In the genomic region with DNA sequence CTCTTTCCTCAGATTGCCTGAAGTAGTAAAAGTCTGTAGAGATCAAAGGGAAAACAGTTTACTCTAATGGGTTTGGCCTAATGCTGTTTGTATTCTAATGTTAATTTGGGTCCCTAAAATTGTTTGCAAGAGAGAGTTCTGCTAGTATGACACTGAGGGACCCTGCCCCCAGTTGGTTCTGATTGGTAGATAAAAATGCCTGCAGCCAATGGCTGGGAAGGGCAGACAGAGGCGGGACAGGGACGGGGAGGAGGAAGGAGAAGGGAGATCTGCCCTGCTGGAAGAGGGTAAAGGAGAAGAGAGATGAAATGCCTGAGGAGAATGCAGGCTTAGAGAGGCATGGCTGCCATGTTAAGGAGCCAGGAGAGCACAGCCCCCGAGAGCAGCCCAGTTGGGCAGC, we compare ENCODE assay signal across 21 mouse cellular contexts. TPM values are rescaled to one million over a fixed set of nuclear protein-coding genes. Genes with fewer than 3 reads are reported as not detected.
DNase-seq lines count a peak whose midpoint lies in the region; ATAC-seq and TF ChIP-seq lines count a peak whose summit lies in the region.
"Had no signal": no experiment of that assay in that cellular context is flagged by ENCODE, and none has a peak within 500 bp of the region (broad histone marks: within the 10 kb centered on the region; RNA-seq: fewer than 3 reads in every experiment).

No protein-coding gene starts in this region.

- no peaks in the 10 kb centered on the region for H3K36me3 ChIP-seq in midbrain, embryonic 10.5 days
- no peaks in the 10 kb centered on the region for H3K36me3 ChIP-seq in midbrain, postnatal 0 days (ENCODE audit: insufficient read depth, low read length)
- no peaks in the 10 kb centered on the region for H3K36me3 ChIP-seq in heart, embryonic 14.5 days (ENCODE audit: control insufficient read depth, insufficient read depth, low read length)
- no peaks in the 10 kb centered on the region for H3K36me3 ChIP-seq in forebrain, embryonic 14.5 days (ENCODE audit: control insufficient read depth, insufficient read depth, low read length)
- H3K36me3 ChIP-seq: forebrain, embryonic 15.5 days; limb, embryonic 15.5 days; midbrain, embryonic 12.5 days had no signal

- no peak for TF ChIP-seq CTCF in midbrain, postnatal 0 days (IDR thresholded peaks at IDR 0.05)

- 30% methylated on average over 3 of the region's 3 CpGs for WGBS in midbrain, embryonic 10.5 days
- WGBS in midbrain, postnatal 0 days, result 36% methylated on average over 3 of the region's 3 CpGs
- 40% methylated on average over 3 of the region's 3 CpGs for WGBS in heart, embryonic 14.5 days
- WGBS in forebrain, embryonic 14.5 days, result 27% methylated on average over 3 of the region's 3 CpGs

- H3K9me3 ChIP-seq in midbrain, embryonic 10.5 days (replicated peaks), result peaks cover 5% of the 10 kb centered on the region; the same call in 1 of the 2 replicates
- H3K9me3 ChIP-seq in midbrain, postnatal 0 days (ENCODE audit: low read length), result no peaks in the 10 kb centered on the region
- peaks cover 4% of the 10 kb centered on the region for H3K9me3 ChIP-seq in heart, embryonic 14.5 days (ENCODE audit: control insufficient read depth, low read length)
- H3K9me3 ChIP-seq in forebrain, embryonic 14.5 days (replicated peaks; ENCODE audit: control insufficient read depth, low read length), result no peaks in the 10 kb centered on the region
- H3K9me3 ChIP-seq: forebrain, embryonic 15.5 days; limb, embryonic 15.5 days had no signal

- H3K4me3 ChIP-seq in midbrain, embryonic 10.5 days, result no peak overlapping the region
- H3K4me3 ChIP-seq in midbrain, postnatal 0 days (ENCODE audit: low read depth, low read length), result no peak overlapping the region
- H3K4me3 ChIP-seq in heart, embryonic 14.5 days (ENCODE audit: control insufficient read depth in 1 of 2, insufficient read depth in 1 of 2, low read depth in 1 of 2, low read length in 2 of 2), result no peak overlapping the region
- no peak overlapping the region for H3K4me3 ChIP-seq in forebrain, embryonic 14.5 days (ENCODE audit: low read depth, low read length)
- H3K4me3 ChIP-seq: forebrain, embryonic 15.5 days; limb, embryonic 15.5 days; midbrain, embryonic 12.5 days had no signal

- no peak overlapping the region for H3K27ac ChIP-seq in midbrain, embryonic 10.5 days (replicated peaks)
- no peak overlapping the region for H3K27ac ChIP-seq in midbrain, postnatal 0 days (ENCODE audit: low read depth, low read length)
- peak overlapping the region; percentile 71 to 85 for H3K27ac ChIP-seq in heart, embryonic 14.5 days (replicated peaks in 1 of 2; ENCODE audit: control insufficient read depth in 1 of 2, insufficient read depth in 1 of 2, low read depth in 2 of 2, low read length in 2 of 2)
- H3K27ac ChIP-seq in forebrain, embryonic 14.5 days (ENCODE audit: low read depth, low read length), result no peak overlapping the region
- H3K27ac ChIP-seq: forebrain, embryonic 15.5 days; hindbrain, embryonic 14.5 days; limb, embryonic 15.5 days; macrophage; midbrain, embryonic 12.5 days; stomach, postnatal 0 days had no signal

- peaks cover 4% of the 10 kb centered on the region for H3K27me3 ChIP-seq in midbrain, embryonic 10.5 days (ENCODE audit: low read depth, poor library complexity, severe bottlenecking)
- H3K27me3 ChIP-seq in midbrain, postnatal 0 days (ENCODE audit: insufficient read depth, low read length), result no peaks in the 10 kb centered on the region
- H3K27me3 ChIP-seq in heart, embryonic 14.5 days (ENCODE audit: control insufficient read depth, insufficient read depth, low read length), result peaks cover 4% of the 10 kb centered on the region; the same call in 1 of the 2 replicates
- no peaks in the 10 kb centered on the region for H3K27me3 ChIP-seq in forebrain, embryonic 14.5 days (replicated peaks; ENCODE audit: control insufficient read depth, insufficient read depth, low read length)
- H3K27me3 ChIP-seq: limb, embryonic 15.5 days had no signal

- H3K4me1 ChIP-seq in midbrain, embryonic 10.5 days, result peaks cover 6% of the 10 kb centered on the region
- H3K4me1 ChIP-seq in midbrain, postnatal 0 days (ENCODE audit: insufficient read depth, low read length), result no peaks in the 10 kb centered on the region
- H3K4me1 ChIP-seq in heart, embryonic 14.5 days (ENCODE audit: control insufficient read depth in 2 of 2, insufficient read depth in 2 of 2, low read length in 2 of 2), result peaks cover 8 to 26% of the 10 kb centered on the region in 2 experiments
- no peaks in the 10 kb centered on the region for H3K4me1 ChIP-seq in forebrain, embryonic 14.5 days (ENCODE audit: control insufficient read depth, insufficient read depth, low read length)
- H3K4me1 ChIP-seq: forebrain, embryonic 15.5 days; limb, embryonic 15.5 days had no signal

- DNase-seq in adrenal gland, postnatal 14 days, result peak; percentile 19
- DNase-seq in adrenal gland, postnatal 4 days (ENCODE audit: low spot score in 2 of 2), result no peak
- DNase-seq in midbrain, embryonic 10.5 days (ENCODE audit: low spot score), result peak; percentile 16
- DNase-seq in midbrain, postnatal 0 days (ENCODE audit: low spot score), result no peak
- no peak for DNase-seq in urinary bladder, postnatal 14 days (ENCODE audit: low spot score)
- DNase-seq in kidney, adult 11 months, result no peak
- no peak for DNase-seq in forebrain, embryonic 14.5 days (ENCODE audit: low spot score)
- DNase-seq: adrenal gland, postnatal 36 days; cerebellum, adult 9-10 months; kidney, adult 2 months; kidney, postnatal 36 days; liver, postnatal 0 days; right cerebral cortex, postnatal 14 days; thymus, postnatal 14 days had no signal

- H3K4me2 ChIP-seq in midbrain, postnatal 0 days (ENCODE audit: low read depth, low read length, poor library complexity, severe bottlenecking), result no peak overlapping the region
- H3K4me2 ChIP-seq in heart, embryonic 14.5 days (ENCODE audit: low read length), result no peak overlapping the region
- no peak overlapping the region for H3K4me2 ChIP-seq in forebrain, embryonic 14.5 days (ENCODE audit: low read length)
- H3K4me2 ChIP-seq: forebrain, embryonic 15.5 days; hindbrain, embryonic 14.5 days; limb, embryonic 15.5 days; midbrain, embryonic 12.5 days had no signal

- no peak overlapping the region for H3K9ac ChIP-seq in midbrain, postnatal 0 days (replicated peaks; ENCODE audit: low read length, poor library complexity, severe bottlenecking)
- no peak overlapping the region for H3K9ac ChIP-seq in heart, embryonic 14.5 days (ENCODE audit: low read length)
- no peak overlapping the region for H3K9ac ChIP-seq in forebrain, embryonic 14.5 days (ENCODE audit: low read length)
- H3K9ac ChIP-seq: forebrain, embryonic 15.5 days; hindbrain, embryonic 14.5 days; limb, embryonic 15.5 days; liver, postnatal 0 days; midbrain, embryonic 12.5 days had no signal

- no peak for ATAC-seq in midbrain, postnatal 0 days (ENCODE audit: low FRiP score)
- ATAC-seq in heart, embryonic 14.5 days (ENCODE audit: insufficient number of reproducible peaks, insufficient read depth, low FRiP score, low read depth), result no peak
- ATAC-seq in forebrain, embryonic 14.5 days, result no peak
- ATAC-seq: forebrain, embryonic 15.5 days; liver, postnatal 0 days had no signal

RNA-seq across cellular contexts. Expression of a gene that starts 7.7 kb away (rescaled TPM):
- total RNA-seq in adrenal gland, postnatal 14 days (2021), result 0.45 and 0.78 TPM in 2 replicates
- 1 to 10 TPM; 3.2 to 5.9 TPM for total RNA-seq in adrenal gland, postnatal 4 days (2021)
- 0.14 TPM in 1 of 2 replicates, not detected in the other for polyA plus RNA-seq in midbrain, embryonic 10.5 days (2016; fragmentation: Nextera tagmentation; extraction: Ambion mirVana)
- total RNA-seq in midbrain, postnatal 0 days (2014; rRNA removed), result 4.2 and 5.1 TPM in 2 replicates
- polyA plus RNA-seq in midbrain, postnatal 0 days (2015; fragmentation: Nextera tagmentation; extraction: Ambion mirVana), result 3.0 and 3.2 TPM in 2 replicates
- polyA plus RNA-seq in heart, embryonic 14.5 days (2014; fragmentation: Nextera tagmentation; extraction: Ambion mirVana), result 2.4 and 2.6 TPM in 2 replicates
- 0.41 and 0.48 TPM in 2 replicates for polyA plus RNA-seq in forebrain, embryonic 14.5 days (2014; fragmentation: Nextera tagmentation; extraction: Ambion mirVana)
- polyA plus RNA-seq: kidney, adult 2 months; liver, postnatal 0 days; macrophage had no signal

Comparison
In these comparisons a context has a peak if more than half of its experiments do, and no peak if none do; other contexts are left out.
1. DNase-seq: peak in adrenal gland, postnatal 14 days (single experiment) and midbrain, embryonic 10.5 days (single experiment); none in adrenal gland, postnatal 4 days (0 of 2), midbrain, postnatal 0 days (single experiment), urinary bladder, postnatal 14 days (single experiment), kidney, adult 11 months (single experiment) and forebrain, embryonic 14.5 days (single experiment).
2. H3K27ac ChIP-seq: peak in heart, embryonic 14.5 days (2 of 2); none in midbrain, embryonic 10.5 days (single experiment), midbrain, postnatal 0 days (single experiment) and forebrain, embryonic 14.5 days (single experiment).